Mouse (Mus musculus): ENCODE results near the gene Disp1. TPM values are rescaled to one million over a fixed set of nuclear protein-coding genes. Genes with fewer than 3 reads are reported as not detected.

Disp1 gene
- polyA plus RNA-seq, 1 experiment from 2014 or later = 11.7 TPM

DNA sequence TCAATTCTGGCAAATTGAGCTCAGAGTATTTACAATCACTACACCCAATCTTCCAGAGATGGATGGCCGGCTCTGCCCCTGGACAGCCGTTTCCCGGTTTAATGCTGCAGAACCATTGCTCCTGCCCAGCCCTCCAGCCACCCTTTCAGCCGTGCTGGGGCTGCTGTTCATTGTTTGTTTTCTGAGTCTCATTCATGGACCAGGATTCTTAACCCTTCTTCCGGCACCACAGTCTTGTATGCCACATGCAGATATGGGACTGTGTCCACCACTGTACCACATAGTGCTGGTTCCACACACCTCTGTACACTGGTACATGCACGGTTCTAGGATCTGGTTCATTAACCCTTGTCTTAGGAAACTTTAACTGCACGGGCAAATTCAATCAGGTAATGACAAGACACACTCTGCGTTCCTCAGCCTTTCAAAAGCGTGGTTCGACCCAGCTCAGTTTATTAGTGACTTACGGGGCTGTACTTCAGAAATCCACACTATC lies 12.4 kb upstream of the Disp1 start:
- Histone ChIP-seq H3K27me3 (replicated peaks) (no peaks in the 10 kb centered on the region), H3K4me2 (no peak overlapping the region), H3K36me3 (no peaks in the 10 kb centered on the region), H3K9me3 (no peaks in the 10 kb centered on the region), H3K4me1 (no peaks in the 10 kb centered on the region), H3K9ac (no peak overlapping the region), H3K4me3 (replicated peaks) (no peak overlapping the region), H3K27ac (no peak overlapping the region)
- no peak for ATAC-seq (ENCODE audit: insufficient read depth, low FRiP score, low read depth)
- 57% methylated on average over 11 of the region's 11 CpGs for WGBS

DNA sequence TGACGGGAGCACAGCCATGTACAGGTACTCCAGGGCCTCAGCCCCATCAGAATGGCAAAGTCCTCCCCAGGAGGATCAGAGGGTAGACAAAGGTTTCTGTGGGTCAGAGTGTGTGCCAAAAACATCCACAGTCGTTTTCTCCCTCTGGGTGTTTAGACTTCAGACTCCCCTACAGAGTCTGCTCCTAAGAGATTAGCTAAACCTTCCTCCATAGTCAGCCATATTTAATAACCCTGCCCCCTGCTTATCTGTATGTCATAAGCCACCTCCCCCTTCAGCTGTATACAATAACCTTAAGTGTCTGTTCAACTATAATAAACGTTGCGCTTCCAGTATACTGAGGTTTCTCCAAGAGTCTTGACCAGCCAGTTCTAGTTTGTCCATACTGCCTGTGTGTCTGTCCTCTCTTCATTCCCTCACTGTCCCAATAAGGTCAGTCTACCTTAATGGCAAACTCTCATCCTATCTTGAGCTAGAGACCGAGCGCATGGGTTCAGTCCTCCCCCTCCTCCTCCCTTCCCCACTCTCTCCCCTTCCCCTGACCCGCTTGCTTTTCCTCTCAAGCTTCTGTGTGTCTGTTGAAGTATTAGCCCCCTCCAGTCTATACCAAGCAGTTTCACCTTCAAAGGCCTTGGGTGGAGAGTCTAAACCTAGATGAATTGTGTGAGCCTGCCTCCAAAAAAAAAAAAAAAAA lies 11.8 kb upstream of the Disp1 start:
- 61% methylated on average over 7 of the region's 7 CpGs for WGBS
- Histone ChIP-seq H3K27me3 (replicated peaks) (no peaks in the 10 kb centered on the region), H3K36me3 (no peaks in the 10 kb centered on the region), H3K9ac (no peak overlapping the region), H3K4me2 (no peak overlapping the region), H3K4me1 (no peaks in the 10 kb centered on the region; the same call in 1 of the 2 replicates), H3K4me3 (replicated peaks) (no peak overlapping the region), H3K9me3 (no peaks in the 10 kb centered on the region), H3K27ac (no peak overlapping the region)
- no peak for ATAC-seq (ENCODE audit: insufficient read depth, low FRiP score, low read depth)

DNA sequence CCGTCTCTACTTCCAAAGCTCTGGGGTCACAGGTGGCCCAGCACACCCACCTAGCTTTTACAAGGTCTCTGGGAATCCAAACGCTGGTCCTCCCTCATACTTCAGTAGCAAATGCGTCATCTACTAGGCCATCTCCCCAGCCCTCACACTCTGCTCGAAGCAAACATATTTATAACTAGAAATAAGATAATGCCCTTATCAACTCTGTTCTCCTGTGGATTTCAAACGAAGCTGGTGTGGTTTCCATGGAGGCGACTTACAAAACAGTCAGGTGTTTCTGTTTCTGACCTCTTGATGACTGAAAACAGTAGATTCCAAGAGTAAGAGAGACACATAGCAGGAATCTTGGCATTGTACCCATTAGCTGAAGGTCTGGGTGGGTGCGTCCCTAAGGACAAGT lies 6.1 kb upstream of the Disp1 start:
- Histone ChIP-seq H3K9ac (no peak overlapping the region), H3K27me3 (replicated peaks) (no peaks in the 10 kb centered on the region), H3K36me3 (no peaks in the 10 kb centered on the region), H3K9me3 (no peaks in the 10 kb centered on the region), H3K27ac (no peak overlapping the region), H3K4me1 (no peaks in the 10 kb centered on the region; the same call in 1 of the 2 replicates), H3K4me3 (replicated peaks) (no peak overlapping the region), H3K4me2 (no peak overlapping the region)
- 65% methylated on average over 7 of the region's 7 CpGs for WGBS
- ATAC-seq (ENCODE audit: insufficient read depth, low FRiP score, low read depth) = no peak

DNA sequence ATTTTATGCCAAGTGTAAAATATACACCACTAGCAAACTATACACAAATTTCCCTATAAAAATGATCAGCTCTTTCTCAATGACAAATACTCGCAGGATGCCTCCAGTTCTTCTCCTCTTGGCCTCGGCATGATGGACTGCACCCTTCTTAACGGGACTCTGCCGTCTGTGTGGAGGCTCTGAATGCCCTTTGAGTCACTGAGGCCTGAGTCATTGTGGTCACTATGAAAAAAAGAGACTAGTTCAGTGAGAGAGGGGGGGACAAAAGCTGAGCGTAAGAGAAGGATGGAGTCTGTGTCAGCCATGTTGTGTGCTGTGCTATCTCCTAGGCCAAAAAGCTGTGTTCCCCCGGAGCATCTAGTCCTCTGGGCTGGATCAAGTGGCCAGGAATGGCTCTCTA lies 2.3 kb downstream of the Disp1 start:
- no peak for ATAC-seq (ENCODE audit: insufficient read depth, low FRiP score, low read depth)
- H3K36me3 ChIP-seq = no peaks in the 10 kb centered on the region
- no peak overlapping the region for H3K4me2 ChIP-seq
- H3K4me3 ChIP-seq (replicated peaks) = no peak overlapping the region
- no peak overlapping the region for H3K9ac ChIP-seq
- H3K27ac ChIP-seq = no peak overlapping the region
- no peaks in the 10 kb centered on the region for H3K9me3 ChIP-seq
- H3K4me1 ChIP-seq = peaks cover 5% of the 10 kb centered on the region
- no peaks in the 10 kb centered on the region for H3K27me3 ChIP-seq (replicated peaks)
- WGBS = 83% methylated on average over 6 of the region's 6 CpGs

DNA sequence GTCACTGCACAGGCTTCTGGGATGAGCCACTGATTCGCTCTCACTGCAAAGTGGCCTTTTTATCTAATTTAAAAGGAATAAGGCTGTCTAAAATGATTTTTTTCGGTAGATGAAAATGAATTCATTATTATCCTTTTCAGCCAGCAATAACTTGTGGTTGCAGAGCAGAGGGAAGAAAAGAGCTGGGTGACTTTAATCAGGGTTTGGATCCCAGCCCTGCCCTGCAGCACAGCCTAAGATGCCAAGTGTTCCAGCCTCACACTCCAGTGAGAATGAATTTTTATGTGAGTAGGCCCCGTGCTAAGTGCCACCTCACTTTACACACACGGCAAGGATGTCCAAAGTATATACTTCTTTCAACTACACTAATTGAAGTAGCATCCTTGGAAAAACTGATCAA lies 4.6 kb downstream of the Disp1 start:
- Histone ChIP-seq H3K9me3 (no peaks in the 10 kb centered on the region), H3K36me3 (no peaks in the 10 kb centered on the region), H3K27ac (no peak overlapping the region), H3K4me2 (no peak overlapping the region), H3K4me3 (replicated peaks) (no peak overlapping the region), H3K9ac (no peak overlapping the region), H3K4me1 (peaks cover 5% of the 10 kb centered on the region), H3K27me3 (replicated peaks) (no peaks in the 10 kb centered on the region)
- WGBS = 82% methylated on average over 4 of the region's 4 CpGs
- no peak for ATAC-seq (ENCODE audit: insufficient read depth, low FRiP score, low read depth)

DNA sequence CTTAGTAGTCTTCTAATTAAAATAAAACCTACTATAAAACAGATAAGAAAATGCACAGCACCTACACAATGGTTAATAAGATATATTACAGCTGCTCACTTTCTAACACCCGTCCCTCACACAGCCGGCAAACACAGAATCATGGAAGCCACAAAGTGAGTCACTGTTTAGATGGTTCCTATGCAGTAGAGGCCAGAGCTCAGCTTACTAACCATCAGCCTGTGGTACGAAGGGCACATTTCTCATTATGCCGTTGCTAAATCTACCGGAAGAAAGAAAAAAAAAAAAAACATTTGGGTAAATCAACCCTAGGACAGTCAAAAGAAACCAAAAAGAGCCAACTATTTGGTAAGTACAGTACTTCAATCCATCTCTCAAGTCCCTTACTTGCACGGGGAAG lies 5.6 kb downstream of the Disp1 start:
- H3K36me3 ChIP-seq = no peaks in the 10 kb centered on the region
- WGBS = 81% methylated on average over 6 of the region's 6 CpGs
- no peaks in the 10 kb centered on the region for H3K27me3 ChIP-seq (replicated peaks)
- no peak overlapping the region for H3K9ac ChIP-seq
- peaks cover 5% of the 10 kb centered on the region for H3K4me1 ChIP-seq
- ATAC-seq (ENCODE audit: insufficient read depth, low FRiP score, low read depth) = no peak
- H3K27ac ChIP-seq = no peak overlapping the region
- no peak overlapping the region for H3K4me3 ChIP-seq (replicated peaks)
- H3K4me2 ChIP-seq = no peak overlapping the region
- no peaks in the 10 kb centered on the region for H3K9me3 ChIP-seq

DNA sequence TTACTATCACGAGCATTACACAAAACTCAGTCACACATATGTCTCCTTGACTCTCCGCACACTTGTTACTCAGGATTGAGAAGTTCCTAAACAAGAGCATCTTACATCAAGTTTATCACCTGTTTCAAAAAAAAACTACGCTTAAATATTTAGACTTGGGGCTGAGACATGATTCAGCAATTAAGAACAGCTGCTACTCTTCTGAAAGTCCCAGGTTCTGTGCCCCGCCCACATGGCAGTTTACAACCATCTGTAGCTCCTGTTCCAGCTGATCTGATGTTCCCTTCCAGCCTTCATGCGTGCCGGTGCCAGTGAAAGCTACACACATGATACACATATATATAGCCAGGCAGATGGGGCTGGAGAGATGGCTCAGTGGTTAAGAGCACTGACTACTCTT lies 7.5 kb downstream of the Disp1 start:
- no peak; the same call in 1 of the 2 replicates for ATAC-seq (ENCODE audit: insufficient read depth, low FRiP score, low read depth)
- no peaks in the 10 kb centered on the region for H3K36me3 ChIP-seq
- no peak overlapping the region for H3K9ac ChIP-seq
- no peak overlapping the region for H3K27ac ChIP-seq
- H3K4me2 ChIP-seq = no peak overlapping the region
- no peaks in the 10 kb centered on the region for H3K4me1 ChIP-seq
- no peak overlapping the region for H3K4me3 ChIP-seq (replicated peaks)
- H3K27me3 ChIP-seq (replicated peaks) = no peaks in the 10 kb centered on the region
- 85% methylated on average over 6 of the region's 6 CpGs for WGBS
- no peaks in the 10 kb centered on the region for H3K9me3 ChIP-seq

DNA sequence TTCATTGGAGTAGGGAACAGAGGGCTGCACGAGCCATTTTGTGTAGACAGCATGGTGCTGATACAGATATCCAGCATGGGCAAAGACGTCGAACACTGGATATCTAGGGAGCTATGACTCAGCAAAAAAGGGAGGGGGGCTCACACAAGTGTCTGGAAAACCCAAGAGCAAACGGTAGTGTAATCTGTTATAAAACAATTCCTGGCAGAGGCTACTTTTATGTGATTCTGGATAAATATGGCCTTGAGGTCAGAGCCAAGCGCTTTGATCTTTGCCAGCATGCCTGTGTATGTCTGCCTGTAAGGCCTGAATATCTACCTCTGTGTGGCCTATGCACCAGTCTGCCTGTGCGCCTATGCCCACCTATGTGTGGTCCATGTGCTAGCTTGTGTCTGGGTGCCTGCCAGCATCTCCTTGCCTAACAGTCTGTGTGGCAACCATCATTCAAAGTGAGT lies 8.5 kb downstream of the Disp1 start:
- 61% methylated on average over 6 of the region's 6 CpGs for WGBS
- H3K4me2 ChIP-seq = no peak overlapping the region
- H3K9ac ChIP-seq = no peak overlapping the region
- no peak overlapping the region for H3K27ac ChIP-seq
- no peak for ATAC-seq (ENCODE audit: insufficient read depth, low FRiP score, low read depth)
- H3K9me3 ChIP-seq = no peaks in the 10 kb centered on the region
- no peaks in the 10 kb centered on the region for H3K36me3 ChIP-seq
- H3K4me1 ChIP-seq = no peaks in the 10 kb centered on the region
- H3K27me3 ChIP-seq (replicated peaks) = no peaks in the 10 kb centered on the region
- H3K4me3 ChIP-seq (replicated peaks) = no peak overlapping the region

DNA sequence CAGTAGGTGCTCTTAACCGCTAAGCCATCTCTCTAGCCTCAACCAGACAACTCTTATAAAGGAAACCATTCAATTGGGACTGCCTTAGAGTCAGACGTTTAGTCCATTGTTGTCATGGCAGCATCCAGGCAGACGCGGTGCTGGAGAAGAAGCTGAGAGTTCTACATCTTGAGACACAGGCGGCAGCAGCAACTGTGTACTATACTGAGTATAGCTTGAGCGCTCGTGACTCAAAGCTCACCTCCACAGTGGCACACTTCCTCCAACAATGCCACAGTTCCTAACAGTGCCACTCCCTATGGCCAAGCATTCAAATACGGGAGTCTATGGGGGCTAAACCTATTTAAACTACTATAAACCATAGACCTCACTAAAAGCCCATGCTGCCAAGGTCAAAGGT lies 11.2 kb downstream of the Disp1 start:
- Histone ChIP-seq H3K27ac (no peak overlapping the region), H3K4me1 (no peaks in the 10 kb centered on the region), H3K27me3 (replicated peaks) (no peaks in the 10 kb centered on the region), H3K4me3 (replicated peaks) (no peak overlapping the region), H3K4me2 (no peak overlapping the region), H3K36me3 (no peaks in the 10 kb centered on the region), H3K9me3 (no peaks in the 10 kb centered on the region), H3K9ac (no peak overlapping the region)
- WGBS = 92% methylated on average over 8 of the region's 8 CpGs
- no peak for ATAC-seq (ENCODE audit: insufficient read depth, low FRiP score, low read depth)

DNA sequence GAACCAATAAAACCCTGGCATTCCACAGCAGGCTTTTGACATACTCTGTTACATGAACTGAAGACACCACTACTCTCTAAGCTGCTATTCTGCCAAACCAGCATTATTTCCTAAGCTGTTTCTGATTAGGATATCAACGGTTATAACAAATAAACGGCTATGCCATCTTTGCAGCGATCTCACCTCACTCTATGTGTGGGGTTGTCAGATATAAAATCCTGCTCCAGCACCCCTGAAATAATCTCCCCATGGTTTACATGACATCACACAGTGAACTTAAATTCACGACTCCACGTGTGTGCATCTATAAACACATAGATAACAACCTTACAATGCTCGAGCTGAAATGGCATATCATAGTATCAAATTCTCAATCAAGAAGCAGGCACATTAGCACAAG lies 13.7 kb downstream of the Disp1 start:
- ATAC-seq (ENCODE audit: insufficient read depth, low FRiP score, low read depth) = no peak
- WGBS = 75% methylated on average over 6 of the region's 6 CpGs
- H3K9ac ChIP-seq = no peak overlapping the region
- no peak overlapping the region for H3K4me3 ChIP-seq (replicated peaks)
- no peaks in the 10 kb centered on the region for H3K36me3 ChIP-seq
- H3K27me3 ChIP-seq (replicated peaks) = no peaks in the 10 kb centered on the region
- no peaks in the 10 kb centered on the region for H3K4me1 ChIP-seq
- H3K9me3 ChIP-seq = no peaks in the 10 kb centered on the region
- H3K27ac ChIP-seq = no peak overlapping the region
- no peak overlapping the region for H3K4me2 ChIP-seq

DNA sequence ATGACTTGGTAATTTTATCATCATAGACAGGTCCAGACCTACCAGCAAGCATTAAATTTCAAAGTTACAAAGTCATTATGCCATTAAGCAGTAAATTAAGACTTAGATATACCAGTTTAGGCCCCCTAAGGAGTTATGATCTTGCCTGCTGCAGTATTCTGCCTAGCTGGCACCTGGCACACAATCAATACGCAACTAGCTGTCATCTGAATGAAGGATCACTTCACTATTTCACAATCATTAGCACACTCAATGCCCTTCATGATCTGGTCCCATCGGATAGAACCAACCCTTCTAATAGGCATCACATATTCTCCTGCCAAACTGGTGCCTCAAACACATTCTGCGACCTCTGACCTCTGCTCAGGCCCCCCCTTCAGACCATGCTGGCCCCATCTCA lies 14.2 kb downstream of the Disp1 start:
- Histone ChIP-seq H3K9me3 (no peaks in the 10 kb centered on the region), H3K4me2 (no peak overlapping the region), H3K27me3 (replicated peaks) (no peaks in the 10 kb centered on the region), H3K4me1 (no peaks in the 10 kb centered on the region), H3K36me3 (no peaks in the 10 kb centered on the region), H3K4me3 (replicated peaks) (no peak overlapping the region), H3K27ac (no peak overlapping the region), H3K9ac (no peak overlapping the region)
- no peak for ATAC-seq (ENCODE audit: insufficient read depth, low FRiP score, low read depth)
- 78% methylated on average over 3 of the region's 3 CpGs for WGBS

DNA sequence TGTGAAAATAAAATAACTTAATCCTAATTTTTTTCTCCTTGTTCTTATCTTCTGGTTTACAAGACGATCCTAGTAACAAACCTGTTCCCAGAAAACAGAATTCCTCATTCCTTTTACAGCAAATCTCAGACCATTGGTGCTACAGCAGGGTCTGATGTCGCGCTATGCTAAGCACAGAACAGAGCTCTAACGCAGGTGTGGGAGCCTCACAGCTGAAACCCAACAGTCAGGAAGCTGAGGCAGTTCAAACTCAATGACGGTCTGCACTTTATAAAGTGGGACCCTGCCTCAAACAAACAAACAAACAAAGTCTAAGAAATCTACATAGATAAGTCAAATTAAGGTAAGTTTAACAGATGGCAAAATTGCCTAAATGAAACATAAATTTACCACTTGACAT lies 20.4 kb downstream of the Disp1 start:
- Histone ChIP-seq H3K4me3 (replicated peaks) (no peak overlapping the region), H3K4me1 (no peaks in the 10 kb centered on the region), H3K27me3 (replicated peaks) (no peaks in the 10 kb centered on the region), H3K9ac (no peak overlapping the region), H3K27ac (no peak overlapping the region), H3K36me3 (no peaks in the 10 kb centered on the region), H3K9me3 (no peaks in the 10 kb centered on the region), H3K4me2 (no peak overlapping the region)
- no peak for ATAC-seq (ENCODE audit: insufficient read depth, low FRiP score, low read depth)
- 92% methylated on average over 5 of the region's 5 CpGs for WGBS

DNA sequence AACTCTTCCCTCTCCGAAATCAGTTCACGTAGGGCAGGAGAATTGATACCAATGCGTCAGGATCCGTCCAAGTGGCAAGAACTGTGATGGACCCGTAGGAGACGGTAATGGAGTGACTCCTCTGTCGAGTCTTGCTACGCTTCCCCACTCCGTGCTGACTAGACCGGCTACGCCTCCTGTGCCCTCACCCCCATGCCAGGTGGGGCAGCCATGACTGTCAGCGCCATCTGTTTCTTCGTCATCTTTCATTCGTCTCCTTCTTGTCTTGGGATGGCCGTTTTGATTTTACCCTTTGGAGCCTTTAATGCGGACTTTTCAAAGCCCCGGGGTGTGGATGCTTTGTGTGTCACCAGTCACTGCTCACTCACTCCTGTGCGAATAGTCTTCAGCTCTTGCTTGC lies 26.6 kb downstream of the Disp1 start:
- no peaks in the 10 kb centered on the region for H3K36me3 ChIP-seq
- 92% methylated on average over 18 of the region's 18 CpGs for WGBS
- no peak for ATAC-seq (ENCODE audit: insufficient read depth, low FRiP score, low read depth)

More for the DNA sequence above, 26.6 kb downstream of the Disp1 start:
- H3K4me2 ChIP-seq = no peak overlapping the region
- H3K9ac ChIP-seq = no peak overlapping the region
- no peak overlapping the region for H3K27ac ChIP-seq
- no peak overlapping the region for H3K4me3 ChIP-seq (replicated peaks)
- no peaks in the 10 kb centered on the region for H3K27me3 ChIP-seq (replicated peaks)
- no peaks in the 10 kb centered on the region for H3K9me3 ChIP-seq
- 0 out of 2 replicates have a peak, but pooled peaks cover 4% of the 10 kb centered on the region for H3K4me1 ChIP-seq
